Mouse (Mus musculus): ENCODE measurements around the gene Padi3. TPM values are rescaled to one million over a fixed set of nuclear protein-coding genes. Genes with fewer than 3 reads are reported as not detected.

Padi3 gene
- polyA plus RNA-seq, 1 experiment: 0.14 TPM

GRCm38 (mm10) chr4:140817413-140817812 lies 7.0 kb upstream of the Padi3 start:
- WGBS: 95% methylated on average over 8 of the region's 8 CpGs
- H3K36me3 ChIP-seq (ENCODE audit: control insufficient read depth, insufficient read depth, low read length): no peaks in the 10 kb centered on the region
- peaks cover 5% of the 10 kb centered on the region; the same call in 1 of the 2 replicates for H3K4me1 ChIP-seq (ENCODE audit: control insufficient read depth, insufficient read depth, insufficient read length)
- H3K4me3 ChIP-seq (ENCODE audit: extremely low read depth, insufficient read depth, insufficient read length): no peak overlapping the region
- no peak for TF ChIP-seq POLR2A (IDR thresholded peaks at IDR 0.05; ENCODE audit: low read depth, low read length)
- no peak for TF ChIP-seq CTCF (IDR thresholded peaks at IDR 0.05; ENCODE audit: extremely low read depth, insufficient read depth, insufficient read length, insufficient replicate concordance)
- H3K27ac ChIP-seq (ENCODE audit: insufficient read depth, low read length): no peak overlapping the region
- H3K27me3 ChIP-seq (ENCODE audit: control insufficient read depth, insufficient read depth, low read length): no peaks in the 10 kb centered on the region
- no peak for DNase-seq (ENCODE audit: low read depth in 1 of 2, low spot score in 2 of 2)

GRCm38 (mm10) chr4:140815996-140816917 lies 5.8 kb upstream of the Padi3 start:
- TF ChIP-seq CTCF (IDR thresholded peaks at IDR 0.05; ENCODE audit: extremely low read depth, insufficient read depth, insufficient read length, insufficient replicate concordance) (no peak), POLR2A (IDR thresholded peaks at IDR 0.05; ENCODE audit: low read depth, low read length) (no peak)
- no peaks in the 10 kb centered on the region for H3K27me3 ChIP-seq (ENCODE audit: control insufficient read depth, insufficient read depth, low read length)
- no peak overlapping the region for H3K4me3 ChIP-seq (ENCODE audit: extremely low read depth, insufficient read depth, insufficient read length)
- peaks cover 5% of the 10 kb centered on the region; the same call in 1 of the 2 replicates for H3K4me1 ChIP-seq (ENCODE audit: control insufficient read depth, insufficient read depth, insufficient read length)
- H3K27ac ChIP-seq (ENCODE audit: insufficient read depth, low read length): no peak overlapping the region
- WGBS: 13% methylated on average over 10 of the region's 10 CpGs
- no peak for DNase-seq (ENCODE audit: low read depth in 1 of 2, low spot score in 2 of 2)
- H3K36me3 ChIP-seq (ENCODE audit: control insufficient read depth, insufficient read depth, low read length): no peaks in the 10 kb centered on the region

- H3K36me3 ChIP-seq (ENCODE audit: control insufficient read depth, insufficient read depth, low read length): no peaks in the 10 kb centered on the region
- H3K27ac ChIP-seq (ENCODE audit: insufficient read depth, low read length): no peak overlapping the region
- H3K27me3 ChIP-seq (ENCODE audit: control insufficient read depth, insufficient read depth, low read length): no peaks in the 10 kb centered on the region
- TF ChIP-seq POLR2A (IDR thresholded peaks at IDR 0.05; ENCODE audit: low read depth, low read length) (no peak), CTCF (IDR thresholded peaks at IDR 0.05; ENCODE audit: extremely low read depth, insufficient read depth, insufficient read length, insufficient replicate concordance) (no peak)
- H3K4me3 ChIP-seq (ENCODE audit: extremely low read depth, insufficient read depth, insufficient read length): no peak overlapping the region
- peaks cover 5% of the 10 kb centered on the region; the same call in 1 of the 2 replicates for H3K4me1 ChIP-seq (ENCODE audit: control insufficient read depth, insufficient read depth, insufficient read length)
- 50% methylated on average over 5 of the region's 5 CpGs for WGBS
- DNase-seq (ENCODE audit: low read depth in 1 of 2, low spot score in 2 of 2): no peak
These were observed 5.0 kb upstream of the Padi3 start for GRCm38 (mm10) chr4:140815496-140815895.

- TF ChIP-seq CTCF (IDR thresholded peaks at IDR 0.05; ENCODE audit: extremely low read depth, insufficient read depth, insufficient read length, insufficient replicate concordance) (no peak; the same call in 1 of the 2 replicates), POLR2A (IDR thresholded peaks at IDR 0.05; ENCODE audit: low read depth, low read length) (no peak)
- H3K27me3 ChIP-seq (ENCODE audit: control insufficient read depth, insufficient read depth, low read length): no peaks in the 10 kb centered on the region
- H3K27ac ChIP-seq (ENCODE audit: insufficient read depth, low read length): peak overlapping the region; percentile 1; the same call in 1 of the 2 replicates
- peak overlapping the region; percentile 57 for H3K4me3 ChIP-seq (ENCODE audit: extremely low read depth, insufficient read depth, insufficient read length)
- peaks cover 5% of the 10 kb centered on the region; the same call in 1 of the 2 replicates for H3K4me1 ChIP-seq (ENCODE audit: control insufficient read depth, insufficient read depth, insufficient read length)
- peak in 1 of 2 experiments; percentile 50 for DNase-seq (ENCODE audit: low read depth in 1 of 2, low spot score in 2 of 2)
- H3K36me3 ChIP-seq (ENCODE audit: control insufficient read depth, insufficient read depth, low read length): no peaks in the 10 kb centered on the region
- 25% methylated on average over 36 of the region's 36 CpGs for WGBS
These were observed 4.1 kb upstream of the Padi3 start for GRCm38 (mm10) chr4:140814241-140815225.

- H3K4me3 ChIP-seq (ENCODE audit: extremely low read depth, insufficient read depth, insufficient read length): no peak overlapping the region
- H3K27ac ChIP-seq (ENCODE audit: insufficient read depth, low read length): no peak overlapping the region
- no peak for DNase-seq (ENCODE audit: low read depth in 1 of 2, low spot score in 2 of 2)
- no peak for TF ChIP-seq POLR2A (IDR thresholded peaks at IDR 0.05; ENCODE audit: low read depth, low read length)
- TF ChIP-seq CTCF (IDR thresholded peaks at IDR 0.05; ENCODE audit: extremely low read depth, insufficient read depth, insufficient read length, insufficient replicate concordance): no peak
- WGBS: 55% methylated on average over 13 of the region's 13 CpGs
- no peaks in the 10 kb centered on the region for H3K36me3 ChIP-seq (ENCODE audit: control insufficient read depth, insufficient read depth, low read length)
- H3K4me1 ChIP-seq (ENCODE audit: control insufficient read depth, insufficient read depth, insufficient read length): peaks cover 5% of the 10 kb centered on the region; the same call in 1 of the 2 replicates
- no peaks in the 10 kb centered on the region for H3K27me3 ChIP-seq (ENCODE audit: control insufficient read depth, insufficient read depth, low read length)
These were observed 3.1 kb upstream of the Padi3 start for GRCm38 (mm10) chr4:140813358-140814185.

- WGBS: 32% methylated on average over 11 of the region's 14 CpGs
- no peaks in the 10 kb centered on the region for H3K36me3 ChIP-seq (ENCODE audit: control insufficient read depth, insufficient read depth, low read length)
- H3K27me3 ChIP-seq (ENCODE audit: control insufficient read depth, insufficient read depth, low read length): no peaks in the 10 kb centered on the region
- DNase-seq (ENCODE audit: low read depth in 1 of 2, low spot score in 2 of 2): no peak
- H3K4me1 ChIP-seq (ENCODE audit: control insufficient read depth, insufficient read depth, insufficient read length): peaks cover 5% of the 10 kb centered on the region; the same call in 1 of the 2 replicates
- TF ChIP-seq CTCF (IDR thresholded peaks at IDR 0.05; ENCODE audit: extremely low read depth, insufficient read depth, insufficient read length, insufficient replicate concordance) (no peak), POLR2A (IDR thresholded peaks at IDR 0.05; ENCODE audit: low read depth, low read length) (no peak)
- H3K27ac ChIP-seq (ENCODE audit: insufficient read depth, low read length): no peak overlapping the region
- no peak overlapping the region for H3K4me3 ChIP-seq (ENCODE audit: extremely low read depth, insufficient read depth, insufficient read length)
These were observed 2.2 kb upstream of the Padi3 start for GRCm38 (mm10) chr4:140812609-140813008.

Data from spleen, adult 2 months (tissue).